Mouse (Mus musculus) liver, postnatal 0 days (tissue): Measurements from ENCODE around the gene Mpp1. TPM values are rescaled to one million over a fixed set of nuclear protein-coding genes. Genes with fewer than 3 reads are reported as not detected.

Experiments used
- ATAC-seq: fragments of 200-750 bp; cut with Nextera tagmentation; 2 replicates; pipeline ENCODE4 v1.8.0; 2017; ENCODE audit warnings: mild to moderate bottlenecking, moderate library complexity
- DNase-seq: peaks from one replicate; pipeline ENCODE4 v3.0.0-alpha.2; 2016
- H3K27ac ChIP-seq: fragments of 300-500 bp; sonication (generic); 2 replicates; pipeline ENCODE4 v1.5.1; 2014; ENCODE audit warnings: antibody characterized with exemption, moderate library complexity, mild to moderate bottlenecking, low read depth
- H3K27me3 ChIP-seq: fragments of 300-500 bp; sonication (generic); 2 replicates; pipeline ENCODE4 v1.6.1; 2014; ENCODE audit warnings: low read length, control low read depth, mixed read lengths; ENCODE audit not compliant: insufficient read depth
- H3K36me3 ChIP-seq: fragments of 300-500 bp; sonication (generic); replicated peaks from 2 replicates; pipeline ENCODE4 v1.6.1; 2014; ENCODE audit warnings: mild to moderate bottlenecking, control low read depth, low read length, moderate library complexity, mixed read lengths; ENCODE audit not compliant: insufficient read depth
- H3K4me1 ChIP-seq: fragments of 300-500 bp; sonication (generic); 2 replicates; pipeline ENCODE4 v1.6.1; 2014; ENCODE audit warnings: antibody characterized with exemption, mild to moderate bottlenecking, control low read depth; ENCODE audit not compliant: insufficient read depth
- H3K4me2 ChIP-seq: fragments of 300-500 bp; sonication (generic); 2 replicates; pipeline ENCODE4 v1.6.1; 2014; ENCODE audit warnings: low read depth, mild to moderate bottlenecking, low read length, moderate library complexity, mixed read lengths
- H3K4me3 ChIP-seq: fragments of 300-500 bp; sonication (generic); 2 replicates; pipeline ENCODE4 v1.5.1; 2014; ENCODE audit warnings: low read depth, low read length
- H3K9ac ChIP-seq: fragments of 300-500 bp; sonication (generic); replicated peaks from 2 replicates; pipeline ENCODE4 v1.6.1; 2014; ENCODE audit warnings: mild to moderate bottlenecking, moderate library complexity
- H3K9me3 ChIP-seq: fragments of 300-500 bp; sonication (generic); 2 replicates; pipeline ENCODE4 v1.6.1; 2016; ENCODE audit warnings: mild to moderate bottlenecking, control low read depth, low read length, mixed read lengths
- CTCF ChIP-seq: sonication (generic); IDR thresholded peaks from 2 replicates; pipeline ENCODE4 v1.5.1; 2016; ENCODE audit warnings: antibody characterized with exemption, low read depth
- EP300 ChIP-seq: IDR thresholded peaks from 2 replicates; pipeline ENCODE4 v1.6.1; 2016; ENCODE audit warnings: antibody characterized with exemption, low read depth, mild to moderate bottlenecking
- WGBS: fragments of 180-500 bp; shearing (Covaris S2); extraction: QIAGEN DNeasy Blood & Tissue Kit; methylation state at CpG from one replicate; pipeline ENCODE4 v1.1.7; 2014; ENCODE audit not compliant: insufficient replicate concordance; 5-methylcytosine and 5-hydroxymethylcytosine counted together
- polyA plus RNA-seq: library from polyadenylated mRNA; unstranded; fragments of >200 nt; fragmentation: Nextera tagmentation; extraction: Ambion mirVana; gene quantifications from 2 replicates; pipeline ENCODE4 v1.2.1, GENCODE M21; 2015

The Mpp1 gene
- polyA plus RNA-seq, 1 experiment from 2014 or later = 74.1 TPM

- H3K4me3 ChIP-seq = no peak overlapping the region
- TF ChIP-seq CTCF (no peak), EP300 (peak; percentile 80)
- no peak overlapping the region for H3K9ac ChIP-seq
- H3K9me3 ChIP-seq = no peaks in the 10 kb centered on the region
- ATAC-seq (peak; percentile 56), DNase-seq (no peak)
- peaks cover 69% of the 10 kb centered on the region for H3K36me3 ChIP-seq
- H3K27ac ChIP-seq = peak overlapping the region; percentile 51; the same call in 1 of the 2 replicates
- no peaks in the 10 kb centered on the region for H3K27me3 ChIP-seq
- H3K4me2 ChIP-seq = peak overlapping the region; percentile 33; the same call in 1 of the 2 replicates
- H3K4me1 ChIP-seq = no peaks in the 10 kb centered on the region
Observed at GRCm38 (mm10) chrX:75115550-75115949, 15.3 kb downstream of the Mpp1 start.

DNA sequence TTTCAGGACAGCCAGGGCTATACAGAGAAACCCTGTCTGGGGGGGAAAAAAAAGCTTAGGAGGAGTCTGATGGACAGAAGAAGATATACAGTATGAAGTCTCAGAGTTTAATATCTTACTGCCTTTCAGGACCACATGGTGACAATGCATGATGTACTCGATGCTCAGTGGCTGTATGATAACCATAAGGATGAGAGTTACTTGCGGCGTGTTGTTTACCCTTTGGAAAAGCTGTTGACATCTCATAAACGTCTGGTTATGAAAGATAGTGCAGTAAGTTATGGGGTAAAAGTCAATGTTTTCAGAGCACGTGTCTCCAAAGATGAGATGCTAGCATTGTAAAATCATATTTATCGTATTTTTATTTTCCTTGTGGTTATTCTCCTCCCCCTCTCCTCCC is 28.5 kb downstream of the Mpp1 start:
- WGBS = 75% methylated on average over 6 of the region's 6 CpGs
- Histone ChIP-seq H3K36me3 (peaks cover 18% of the 10 kb centered on the region), H3K9me3 (no peaks in the 10 kb centered on the region), H3K27me3 (no peaks in the 10 kb centered on the region), H3K27ac (no peak overlapping the region), H3K4me1 (no peaks in the 10 kb centered on the region), H3K4me2 (no peak overlapping the region), H3K9ac (no peak overlapping the region), H3K4me3 (no peak overlapping the region)
- DNase-seq (no peak), ATAC-seq (peak; percentile 74)
- peak; percentile 55; the same call in 1 of the 2 replicates for TF ChIP-seq EP300
- no peak for TF ChIP-seq CTCF

- no peak for ATAC-seq
- Histone ChIP-seq H3K9ac (no peak overlapping the region), H3K9me3 (no peaks in the 10 kb centered on the region), H3K27ac (no peak overlapping the region), H3K4me2 (no peak overlapping the region), H3K36me3 (0 out of 2 replicates have a peak, but pooled peaks cover 3% of the 10 kb centered on the region), H3K4me3 (no peak overlapping the region), H3K4me1 (no peaks in the 10 kb centered on the region), H3K27me3 (no peaks in the 10 kb centered on the region)
- no peak for DNase-seq
- TF ChIP-seq EP300 = no peak
- no peak for TF ChIP-seq CTCF
- whole genome bisulfite sequencing = 84% methylated on average over 8 of the region's 8 CpGs
Observed at GRCm38 (mm10) chrX:75098799-75099198, 32.0 kb downstream of the Mpp1 start.

DNA sequence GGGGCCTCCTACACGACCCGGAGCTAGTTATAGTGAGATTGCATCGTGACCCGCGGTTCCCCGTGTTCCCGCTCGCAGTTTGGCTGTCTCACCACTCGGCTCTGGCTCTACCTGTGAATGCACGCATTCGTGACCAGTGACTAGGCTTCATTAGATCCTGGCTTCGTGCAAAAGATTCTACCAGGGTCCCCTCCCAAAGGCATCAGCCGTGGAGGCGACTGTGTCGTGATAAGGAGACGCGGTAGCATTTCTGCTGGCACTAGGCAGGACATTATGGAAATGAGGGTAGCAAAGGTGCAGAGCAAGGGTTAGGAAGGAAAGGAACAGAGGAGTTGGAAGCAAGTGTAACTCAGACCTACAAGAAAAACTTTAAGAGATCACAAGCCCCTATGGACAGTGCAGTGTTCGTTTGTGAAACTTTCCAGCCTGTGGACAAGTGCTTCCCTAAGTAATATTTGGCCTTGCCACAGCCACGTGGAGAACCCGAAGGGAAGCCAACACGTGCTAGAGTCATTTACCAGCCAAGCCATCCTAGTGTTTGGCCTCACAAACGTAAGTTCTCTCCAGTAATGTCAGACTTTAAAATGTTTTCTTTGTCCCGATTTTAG is 34.5 kb downstream of the Mpp1 start:
- ATAC-seq (no peak; the same call in 1 of the 2 replicates), DNase-seq (peak; percentile 18)
- Histone ChIP-seq H3K27me3 (no peaks in the 10 kb centered on the region), H3K4me1 (no peaks in the 10 kb centered on the region), H3K36me3 (0 out of 2 replicates have a peak, but pooled peaks cover 3% of the 10 kb centered on the region), H3K4me2 (peak overlapping the region; percentile 82), H3K27ac (peak overlapping the region; percentile 74), H3K9ac (peak overlapping the region; percentile 59), H3K4me3 (peak overlapping the region; percentile 64), H3K9me3 (no peaks in the 10 kb centered on the region)
- TF ChIP-seq CTCF = no peak
- no peak for TF ChIP-seq EP300
- WGBS = 16% methylated on average over 23 of the region's 23 CpGs

GRCm38 (mm10) chrX:75095369-75096162 is 35.2 kb downstream of the Mpp1 start, which contains the start of gene Dkc1:
Gene Dkc1, plus strand, starts transcription at chrX:75095854.
- 16% methylated on average over 27 of the region's 29 CpGs for WGBS
- Histone ChIP-seq H3K4me1 (no peaks in the 10 kb centered on the region), H3K27me3 (no peaks in the 10 kb centered on the region), H3K36me3 (0 out of 2 replicates have a peak, but pooled peaks cover 3% of the 10 kb centered on the region), H3K27ac (peak within 1 kb of the TSS; percentile 80), H3K4me3 (peak within 1 kb of the TSS; percentile 64), H3K9me3 (no peaks in the 10 kb centered on the region), H3K9ac (peak within 1 kb of the TSS; percentile 65), H3K4me2 (peak within 1 kb of the TSS; percentile 82)
- peak; percentile 91 for DNase-seq
- TF ChIP-seq CTCF = no peak
- no peak; the same call in 1 of the 2 replicates for TF ChIP-seq EP300
- ATAC-seq = peak; percentile 98

GRCm38 (mm10) chrX:75085654-75086053 is 45.2 kb downstream of the Mpp1 start:
- H3K9ac ChIP-seq = no peak overlapping the region
- 19% methylated on average over 1 of the region's 1 CpGs for WGBS
- H3K27ac ChIP-seq = no peak overlapping the region
- DNase-seq = no peak
- ATAC-seq = no peak
- H3K4me2 ChIP-seq = no peak overlapping the region
- H3K36me3 ChIP-seq = no peaks in the 10 kb centered on the region
- 0 out of 2 replicates have a peak, but pooled peaks cover 2% of the 10 kb centered on the region for H3K4me1 ChIP-seq
- no peaks in the 10 kb centered on the region for H3K9me3 ChIP-seq
- no peak overlapping the region for H3K4me3 ChIP-seq
- no peaks in the 10 kb centered on the region for H3K27me3 ChIP-seq
- peak; percentile 28; the same call in 1 of the 2 replicates for TF ChIP-seq CTCF
- no peak for TF ChIP-seq EP300
